Mouse (Mus musculus) brain, embryonic 14.5 days (tissue): ENCODE data around the gene Hectd1.

Experiments
- CTCF ChIP-seq: fragments of 200-500 bp; IDR thresholded peaks from 2 replicates; pipeline ENCODE4 v1.5.1; 2012; ENCODE audit warnings: inconsistent platforms, mild to moderate bottlenecking, moderate library complexity, borderline replicate concordance; ENCODE audit not compliant: insufficient read depth, insufficient read length; ENCODE audit errors: extremely low read depth
- POLR2A ChIP-seq: fragments of 200-500 bp; IDR thresholded peaks from 2 replicates; pipeline ENCODE4 v1.6.1; 2012; ENCODE audit warnings: mild to moderate bottlenecking, inconsistent platforms, borderline replicate concordance; ENCODE audit not compliant: poor library complexity, insufficient read depth, insufficient read length, severe bottlenecking; ENCODE audit errors: extremely low read depth

GRCm38 (mm10) chr12:51821256-51821655 lies 8.1 kb downstream of the Hectd1 start:
- TF ChIP-seq POLR2A (no peak), CTCF (no peak)
